Mouse (Mus musculus): Measurements from ENCODE around the gene Ugt2b36. TPM values are rescaled to one million over a fixed set of nuclear protein-coding genes. Genes with fewer than 3 reads are reported as not detected.

The Ugt2b36 gene
- polyA plus RNA-seq, 1 experiment from 2014 or later: not detected

Other genes starting within 250 kb of the Ugt2b36 start
- gene Ugt2b34, start 185.6 kb downstream of the Ugt2b36 start, polyA plus RNA-seq (2014; fragmentation: Nextera tagmentation; extraction: Ambion mirVana): not detected in 2 replicates
- gene Ugt2b1, start 166.0 kb downstream of the Ugt2b36 start, polyA plus RNA-seq (2014; fragmentation: Nextera tagmentation; extraction: Ambion mirVana): not detected in 2 replicates
- gene Ugt2b35, start 91.7 kb downstream of the Ugt2b36 start, polyA plus RNA-seq (2014; fragmentation: Nextera tagmentation; extraction: Ambion mirVana): not detected in 2 replicates
- not detected in 2 replicates for gene Ugt2b5, start 47.8 kb upstream of the Ugt2b36 start, polyA plus RNA-seq (2014; fragmentation: Nextera tagmentation; extraction: Ambion mirVana)
- gene Ugt2b37, start 162.2 kb upstream of the Ugt2b36 start, polyA plus RNA-seq (2014; fragmentation: Nextera tagmentation; extraction: Ambion mirVana): not detected in 2 replicates
- not detected in 2 replicates for gene Ugt2a3, start 244.6 kb upstream of the Ugt2b36 start, polyA plus RNA-seq (2014; fragmentation: Nextera tagmentation; extraction: Ambion mirVana)